Comparison of ENCODE assay signal across 38 mouse cellular contexts in genomic region chr11:97478345-97478744, GRCm38 (mm10). TPM values are rescaled to one million over a fixed set of nuclear protein-coding genes. Genes with fewer than 3 reads are reported as not detected.
"Had no signal": no experiment of that assay in that cellular context is flagged by ENCODE, and none has a peak within 500 bp of the region (broad histone marks: within the 10 kb centered on the region; RNA-seq: fewer than 3 reads in every experiment).

No protein-coding gene starts in this region.

- H3K27me3 ChIP-seq: heart, embryonic 12.5 days; heart, embryonic 13.5 days; heart, embryonic 15.5 days; hindbrain, embryonic 12.5 days; hindbrain, embryonic 13.5 days; hindbrain, embryonic 15.5 days; intestine, embryonic 15.5 days; kidney, embryonic 15.5 days had no signal

- H3K4me3 ChIP-seq: heart, embryonic 12.5 days; heart, embryonic 13.5 days; heart, embryonic 15.5 days; hindbrain, embryonic 10.5 days; hindbrain, embryonic 12.5 days; hindbrain, embryonic 13.5 days; hindbrain, embryonic 15.5 days; intestine, embryonic 15.5 days; kidney, embryonic 15.5 days; layer of hippocampus, adult 2 months; left cerebral cortex, adult 2 months had no signal

- H3K9ac ChIP-seq: heart, embryonic 12.5 days; heart, embryonic 15.5 days; hindbrain, embryonic 12.5 days; hindbrain, embryonic 13.5 days; hindbrain, embryonic 14.5 days; hindbrain, embryonic 15.5 days; intestine, embryonic 15.5 days; kidney, embryonic 15.5 days had no signal

- H3K27ac ChIP-seq: heart, embryonic 13.5 days; heart, embryonic 15.5 days; hindbrain, embryonic 12.5 days; hindbrain, embryonic 13.5 days; hindbrain, embryonic 14.5 days; hindbrain, embryonic 15.5 days; hindbrain, postnatal 0 days; intestine, embryonic 15.5 days; kidney, embryonic 15.5 days; kidney, postnatal 0 days; layer of hippocampus, adult 2 months; left cerebral cortex, adult 2 months had no signal

- H3K4me1 ChIP-seq: hindbrain, embryonic 12.5 days; hindbrain, embryonic 13.5 days; hindbrain, embryonic 15.5 days; intestine, embryonic 15.5 days had no signal

- DNase-seq: heart, postnatal 10 days; heart, postnatal 14 days; heart, postnatal 36 days; heart, postnatal 4 days; kidney, adult 11 months; kidney, adult 18-20 months; kidney, adult 2 months; kidney, adult 8-10 months; kidney, adult 9 months; kidney, postnatal 10 days; kidney, postnatal 14 days; kidney, postnatal 25 days; kidney, postnatal 36 days; kidney, postnatal 4 days; layer of hippocampus, postnatal 36 days had no signal

- H3K9me3 ChIP-seq: heart, embryonic 12.5 days; heart, embryonic 13.5 days; heart, embryonic 15.5 days; hindbrain, embryonic 10.5 days; hindbrain, embryonic 12.5 days; hindbrain, embryonic 13.5 days; hindbrain, embryonic 15.5 days; intestine, embryonic 15.5 days; kidney, embryonic 15.5 days had no signal

RNA-seq across cellular contexts. Expression of gene 4933428G20Rik, which starts 21.8 kb away (rescaled TPM):
- total RNA-seq: heart, postnatal 10 days; heart, postnatal 14 days; heart, postnatal 25 days; heart, postnatal 36 days; heart, postnatal 4 days; hematopoietic stem cell, adult 5-6 weeks; hindbrain, postnatal 0 days; layer of hippocampus, adult 18-20 months; layer of hippocampus, postnatal 14 days; layer of hippocampus, postnatal 36 days; left cerebral cortex, adult 18-20 months; left cerebral cortex, adult 2 months; left cerebral cortex, adult 8-10 months had no signal
- polyA plus RNA-seq: heart, embryonic 14.5 days; inflammation-experienced regulatory T-cells, adult 6 months; kidney, adult 2 months; large intestine, adult 2 months had no signal
